Mouse (Mus musculus) right cerebral cortex, postnatal 36 days (tissue): ENCODE measurements around the gene H1foo.

ENCODE experiments used
- DNase-seq, 2 experiments: peaks; one replicate each; pipeline ENCODE4 v3.0.0; 2022; ENCODE audit warnings: low spot score in 2 of 2, mixed read lengths in 1 of 2

The H1foo gene

DNA sequence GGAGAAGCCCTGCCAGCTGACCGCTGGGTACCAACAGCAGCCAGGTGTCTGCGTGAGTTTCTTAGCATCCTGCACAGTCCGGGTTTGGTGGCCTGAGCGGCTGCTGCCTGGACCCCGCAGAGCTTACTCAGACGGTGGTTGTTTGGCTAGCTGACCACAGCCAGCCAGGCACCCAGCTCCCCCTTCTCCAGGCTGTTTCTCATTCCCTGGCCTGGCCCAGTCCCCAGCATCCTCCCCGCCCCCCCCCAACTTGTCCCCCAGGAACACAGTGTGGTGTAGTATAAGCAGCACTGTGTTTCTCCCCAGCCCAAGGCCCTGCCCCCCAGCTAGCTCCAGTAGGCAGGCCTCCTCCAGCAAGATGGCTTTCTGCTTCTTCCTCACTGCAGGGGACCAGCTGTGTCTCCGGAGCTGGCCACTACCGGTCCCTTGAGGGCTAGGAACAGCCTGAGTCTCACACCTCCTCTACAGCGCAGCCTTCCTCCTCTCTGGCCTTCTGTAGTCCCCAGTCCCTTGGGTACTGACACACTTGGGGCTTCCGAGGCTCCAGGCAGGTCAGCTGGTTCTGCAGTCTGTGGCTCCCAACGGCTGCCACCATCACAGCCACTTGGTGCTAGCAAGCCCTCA lies 41.8 kb downstream of the H1foo start:
- DNase-seq, result no peak

DNA sequence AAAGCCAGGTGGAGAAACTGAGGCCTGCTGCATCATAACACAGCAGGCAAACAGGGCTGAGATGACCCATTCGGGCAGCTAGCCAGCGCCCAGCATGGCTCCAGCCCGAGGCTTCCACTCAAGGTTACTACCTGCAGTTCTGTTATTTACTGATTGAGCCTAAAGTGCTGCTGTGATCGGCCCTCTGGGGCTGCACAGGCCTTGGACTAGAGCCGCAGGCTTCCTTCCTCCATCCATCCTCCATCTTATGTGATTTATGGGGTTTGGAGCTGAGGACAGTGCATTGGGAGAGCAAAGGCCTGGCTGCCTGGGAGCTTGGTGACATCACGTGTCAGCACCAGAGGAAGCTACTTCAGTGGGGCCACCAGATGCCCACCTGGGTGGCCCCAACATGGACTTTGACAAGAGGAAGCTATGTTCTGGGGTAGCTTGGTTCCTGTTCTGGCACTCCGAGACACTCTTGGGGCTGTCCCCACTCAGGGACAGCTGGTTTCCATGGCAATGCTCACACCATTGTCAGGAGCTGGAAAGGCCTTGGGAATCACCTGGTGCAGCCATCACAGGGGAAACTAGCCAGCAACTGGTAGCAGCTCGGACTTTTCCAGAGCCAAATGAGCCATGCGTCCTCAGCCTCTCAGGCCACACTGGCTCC lies 42.5 kb downstream of the H1foo start:
- no peak for DNase-seq

DNA sequence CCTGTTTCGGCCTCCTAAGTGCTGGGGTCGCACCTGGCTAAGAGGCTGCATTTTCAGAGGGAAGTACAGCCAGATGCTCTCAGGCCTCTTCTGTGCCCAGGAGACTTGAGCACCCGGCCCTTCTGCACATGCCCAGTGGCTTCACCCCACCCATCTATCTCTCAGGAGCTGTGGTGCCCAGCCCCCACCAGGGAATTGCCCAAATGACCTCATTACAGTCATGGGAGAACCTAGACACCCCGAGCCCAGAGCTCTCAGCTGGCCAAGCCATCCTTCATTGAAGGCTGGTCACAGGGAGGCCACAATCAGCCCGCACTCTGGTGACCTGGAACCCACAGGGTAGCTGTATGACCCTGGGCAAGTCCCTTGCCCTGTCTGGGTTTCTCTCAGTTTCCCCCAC lies 44.3 kb downstream of the H1foo start:
- DNase-seq, result no peak

DNA sequence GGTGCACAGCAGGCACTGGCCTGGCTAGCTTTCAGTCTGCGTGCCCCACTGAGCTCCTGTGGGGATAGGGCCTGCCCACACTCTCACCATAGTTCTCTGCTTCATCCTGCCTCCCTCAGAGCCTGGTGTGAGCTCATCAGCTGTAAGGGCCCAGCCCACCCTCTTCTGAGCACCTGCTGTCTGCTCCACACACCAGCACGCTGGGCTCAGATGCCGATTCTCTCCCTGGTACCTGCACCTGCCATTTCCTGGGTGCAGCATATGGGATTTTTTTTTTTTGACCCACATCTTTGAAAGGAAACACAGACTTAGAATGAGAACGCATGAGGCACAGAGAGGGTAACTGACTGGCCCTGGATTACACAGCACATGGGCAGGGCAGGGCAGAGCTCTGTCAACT lies 44.9 kb downstream of the H1foo start:
- peak; percentile 64 to 70 for DNase-seq

DNA sequence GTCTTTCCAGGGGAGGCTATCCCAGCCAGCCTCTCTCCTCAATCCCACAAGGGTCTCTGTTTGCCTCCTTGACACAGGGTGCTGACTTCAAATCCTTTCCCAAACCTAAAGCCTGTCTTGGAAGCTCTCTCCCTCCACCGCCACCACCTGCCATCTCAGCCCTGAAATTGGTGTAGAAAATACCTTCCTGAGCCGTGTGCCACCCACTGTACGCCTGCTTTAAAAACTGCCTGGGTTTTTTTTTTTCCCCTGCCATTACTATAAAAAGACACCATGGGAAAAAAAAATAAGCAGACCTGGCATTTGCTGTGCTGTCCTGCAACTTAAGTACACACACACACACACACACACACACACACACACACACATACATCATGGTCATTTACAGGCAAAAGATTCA lies 45.3 kb downstream of the H1foo start:
- peak in 1 of 2 experiments; percentile 51 for DNase-seq

DNA sequence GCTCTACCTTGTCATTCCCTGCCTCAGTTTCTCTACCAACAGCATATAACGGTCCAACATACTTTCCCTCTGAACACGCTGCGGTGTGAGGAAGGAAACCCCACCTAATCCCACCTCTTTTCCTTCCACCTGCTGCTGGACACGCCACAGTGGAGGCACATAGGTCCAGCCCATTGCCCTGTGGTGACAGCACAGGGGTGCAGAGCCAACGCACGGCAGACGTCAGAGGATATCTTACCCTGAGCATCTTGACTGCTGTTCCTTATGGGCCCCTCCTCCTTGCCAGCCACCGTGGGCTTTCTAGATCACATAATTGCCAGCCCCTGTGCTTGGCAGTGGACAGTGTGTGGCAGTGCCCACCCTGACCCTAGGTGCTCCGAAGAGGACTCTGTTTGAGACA lies 45.7 kb downstream of the H1foo start:
- no peak for DNase-seq

DNA sequence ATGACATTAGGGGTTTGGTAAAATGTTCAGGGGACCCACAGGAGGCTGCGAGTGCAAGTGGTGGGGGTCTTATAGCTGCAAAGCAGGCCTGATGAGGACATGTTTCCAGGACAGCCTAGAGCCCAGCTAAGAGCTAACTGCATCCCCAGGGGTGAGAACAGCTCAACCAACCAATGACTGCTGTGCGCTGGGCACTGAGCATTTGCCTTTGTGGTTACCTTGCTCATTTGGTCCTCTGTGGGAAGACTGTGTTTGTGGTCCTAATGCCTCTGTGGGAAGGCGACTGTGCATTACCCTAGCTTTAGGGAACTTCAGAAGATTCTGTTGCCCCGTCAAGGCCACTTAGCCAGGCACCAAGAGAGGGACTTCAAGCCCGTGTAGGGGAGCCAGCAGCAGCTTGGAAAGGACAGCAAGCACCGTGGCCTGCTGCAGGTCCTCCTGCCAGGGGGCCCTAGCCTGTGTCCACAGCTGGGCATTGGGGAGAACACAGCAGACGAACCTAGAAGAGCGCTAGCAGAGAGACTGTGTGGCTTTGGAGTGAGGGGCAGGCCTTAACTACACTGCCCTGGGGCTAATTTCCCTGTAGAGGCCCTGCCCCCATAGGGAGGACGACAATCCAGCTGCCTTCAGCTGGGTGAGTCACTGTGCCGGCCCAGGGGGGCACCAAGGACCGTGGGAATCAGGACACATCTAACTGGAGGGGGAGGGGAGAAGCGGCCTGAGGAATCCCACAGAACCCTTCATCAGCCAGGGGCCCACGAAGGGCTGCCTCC lies 46.6 kb downstream of the H1foo start:
- DNase-seq, result no peak

DNA sequence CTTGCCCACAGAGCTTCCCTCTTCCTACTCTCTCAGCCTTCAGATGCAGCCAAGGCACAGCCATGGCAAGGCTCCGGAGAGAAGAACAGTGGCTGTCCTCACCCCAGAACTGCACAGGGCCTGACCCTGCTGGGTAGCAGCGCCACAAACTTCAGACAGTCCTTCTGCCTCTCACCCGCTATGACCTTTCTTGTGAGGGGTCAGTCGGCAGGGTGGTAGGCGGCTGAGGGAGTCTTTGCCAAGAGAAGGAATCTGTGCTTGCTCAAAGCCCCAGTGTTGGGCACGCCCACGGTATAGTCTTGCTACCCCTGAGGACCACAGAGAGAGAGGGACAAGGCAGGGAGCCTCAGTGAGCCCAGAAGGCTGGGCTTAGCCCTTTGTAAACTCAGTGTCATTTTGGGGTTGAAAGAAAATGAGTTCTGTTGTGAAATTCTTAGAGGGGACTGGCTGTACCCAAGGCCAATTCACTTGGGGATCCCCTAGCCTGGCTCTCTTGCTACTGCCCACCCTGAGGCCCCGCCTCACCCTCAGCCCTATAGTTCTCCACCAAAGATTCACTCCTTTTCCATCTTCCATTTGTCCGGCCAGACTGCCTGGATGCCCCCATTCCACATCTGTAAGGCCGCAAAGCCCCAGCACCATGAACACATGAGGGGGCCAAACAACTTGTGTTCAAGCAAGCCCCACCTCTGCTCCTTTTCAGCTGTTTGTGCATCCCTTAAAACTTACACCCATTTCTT lies 47.3 kb downstream of the H1foo start:
- no peak for DNase-seq

DNA sequence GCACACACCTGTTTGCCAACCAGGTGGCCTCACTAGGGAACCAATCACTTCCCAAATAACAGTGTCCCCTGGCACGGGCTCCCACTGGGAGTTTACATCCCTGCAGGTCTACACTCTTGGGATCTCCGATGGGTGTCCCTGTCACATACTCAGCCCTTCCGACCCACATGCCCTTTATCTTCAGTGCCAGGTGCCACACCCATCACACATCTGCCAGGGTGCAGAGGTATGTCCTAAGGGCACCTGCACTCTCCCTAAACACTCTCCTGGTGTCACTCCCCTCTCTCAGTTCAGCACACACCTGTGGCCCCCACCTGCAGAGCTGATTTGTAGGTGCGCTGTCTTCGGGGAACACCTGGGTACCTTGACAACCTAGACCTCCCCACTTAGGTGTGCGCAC lies 48.2 kb downstream of the H1foo start:
- DNase-seq, result no peak

DNA sequence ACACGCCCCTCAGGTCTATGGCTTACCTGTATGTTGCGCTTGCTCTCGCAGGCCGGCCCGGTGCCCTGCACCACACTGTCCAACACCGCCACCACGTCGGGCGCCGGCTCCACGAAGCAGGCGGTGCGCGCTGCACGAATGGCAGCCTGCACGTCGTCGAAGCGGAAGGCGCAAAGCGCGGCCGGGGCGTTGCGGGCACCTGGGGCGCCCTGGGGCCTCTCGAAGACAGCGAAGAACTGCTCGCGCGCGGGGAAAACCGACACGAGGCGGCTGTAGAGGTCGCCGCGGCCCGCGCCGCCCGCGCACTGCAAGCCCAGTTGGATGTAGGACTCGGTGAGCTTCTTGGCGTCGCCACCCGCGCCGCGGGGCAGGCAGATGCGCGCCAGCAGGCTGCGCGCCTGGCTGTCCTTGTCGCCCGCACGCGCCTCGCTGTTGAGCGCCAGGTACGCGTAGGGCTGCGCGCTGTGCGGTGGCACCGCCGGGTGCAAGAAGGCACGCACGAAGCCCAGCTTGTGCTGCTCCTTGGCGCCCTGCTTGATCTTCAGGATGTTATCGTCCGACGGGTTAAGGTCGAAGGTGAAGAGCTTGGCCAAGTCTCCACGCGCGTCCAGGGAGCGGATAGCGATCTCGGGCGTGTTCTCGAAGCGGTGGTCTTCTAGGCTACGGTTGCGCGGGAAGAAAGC lies 48.9 kb downstream of the H1foo start:
- no peak for DNase-seq

DNA sequence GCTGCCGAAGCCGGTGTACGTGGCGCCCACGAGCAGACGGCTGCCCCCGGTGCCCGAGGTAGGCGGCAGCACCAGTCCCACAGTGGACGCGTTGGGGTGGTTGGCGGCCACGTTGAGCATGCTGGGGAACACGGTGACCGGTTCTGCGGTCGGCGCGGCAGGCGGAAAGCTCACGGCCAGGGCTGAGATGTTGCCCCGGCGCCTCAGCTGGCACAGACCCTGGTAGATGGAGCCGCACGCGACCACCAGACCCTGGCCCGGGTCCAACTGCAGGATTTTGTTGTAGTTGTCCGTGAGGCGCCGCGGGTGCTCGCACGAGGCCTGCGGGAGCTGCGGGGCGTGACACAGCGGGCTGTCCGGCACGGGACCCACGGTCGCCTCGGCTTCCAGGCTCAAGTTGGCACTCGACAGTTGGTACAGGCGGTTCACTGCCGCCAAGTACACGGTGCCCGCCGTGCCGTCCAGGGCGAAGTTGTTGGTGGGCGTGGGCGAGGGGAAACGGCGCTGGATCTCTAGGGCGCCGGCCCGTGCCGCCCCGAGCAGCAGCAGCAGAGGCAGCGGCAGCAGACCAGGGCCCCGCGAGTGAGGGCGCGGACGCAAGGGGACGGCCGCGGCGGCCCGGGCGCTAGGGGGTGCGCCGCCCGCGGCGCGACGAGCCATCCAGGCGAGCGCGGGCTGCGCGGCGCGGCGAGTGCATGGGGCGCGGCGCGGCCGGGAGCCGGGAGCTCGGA lies 49.6 kb downstream of the H1foo start:
- no peak for DNase-seq

DNA sequence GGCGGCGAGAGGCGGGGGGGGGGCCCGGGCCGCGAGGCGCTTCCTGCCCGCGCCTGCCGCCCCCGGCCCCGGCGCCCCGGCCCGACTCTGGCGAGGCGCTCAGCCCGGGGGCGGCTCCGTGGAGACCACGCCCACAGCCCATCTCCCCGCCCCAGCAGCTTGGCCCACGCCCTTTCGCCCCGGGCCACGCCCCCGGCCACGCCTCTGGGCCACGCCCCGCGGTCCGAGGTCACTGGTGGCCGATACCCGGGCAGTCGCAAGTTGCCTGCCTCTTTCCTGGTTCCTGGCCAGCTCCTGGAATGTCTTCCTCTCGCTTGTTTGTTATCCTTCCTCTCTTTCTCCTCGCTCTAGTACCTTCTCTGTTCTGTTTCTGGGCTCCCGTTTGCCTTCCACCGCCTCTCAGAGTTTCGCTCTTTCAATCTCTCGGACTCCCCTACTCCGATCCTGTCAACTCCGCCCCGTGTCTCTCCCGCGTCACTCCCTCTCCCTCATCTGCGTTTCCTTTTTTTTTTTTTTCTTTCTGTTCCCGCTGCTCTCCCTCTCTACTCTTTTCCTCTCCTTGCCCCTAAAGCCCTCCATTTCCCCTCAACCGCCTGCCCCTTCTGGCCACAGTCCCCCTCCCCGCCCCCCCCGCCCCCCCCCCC lies 50.3 kb downstream of the H1foo start, which contains the start of gene Plxnd1:
TSS of gene Plxnd1 (minus strand) at position 129 of the 644 bp plus-strand sequence.
- peak; percentile 67 to 71 for DNase-seq

DNA sequence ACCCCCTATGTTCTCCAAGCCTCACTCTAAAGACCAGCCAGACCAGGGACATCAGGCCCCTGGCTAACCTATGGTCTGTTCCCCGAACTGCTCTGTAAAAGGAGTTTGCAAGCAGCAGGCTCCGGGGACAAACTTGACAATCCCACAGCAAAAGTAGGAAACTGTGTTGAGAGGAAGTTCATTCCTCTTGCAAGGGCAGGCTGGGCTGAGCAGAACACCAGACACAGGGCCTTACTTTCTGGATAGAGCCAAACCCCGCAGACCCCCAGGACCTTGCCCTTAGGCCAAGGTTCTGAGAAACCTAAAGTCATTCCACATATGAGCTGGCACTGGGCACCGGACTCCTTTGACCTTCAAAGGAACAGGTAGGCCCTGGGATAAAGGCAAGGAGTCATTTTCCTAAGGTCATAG lies 50.8 kb downstream of the H1foo start:
- no peak for DNase-seq

DNA sequence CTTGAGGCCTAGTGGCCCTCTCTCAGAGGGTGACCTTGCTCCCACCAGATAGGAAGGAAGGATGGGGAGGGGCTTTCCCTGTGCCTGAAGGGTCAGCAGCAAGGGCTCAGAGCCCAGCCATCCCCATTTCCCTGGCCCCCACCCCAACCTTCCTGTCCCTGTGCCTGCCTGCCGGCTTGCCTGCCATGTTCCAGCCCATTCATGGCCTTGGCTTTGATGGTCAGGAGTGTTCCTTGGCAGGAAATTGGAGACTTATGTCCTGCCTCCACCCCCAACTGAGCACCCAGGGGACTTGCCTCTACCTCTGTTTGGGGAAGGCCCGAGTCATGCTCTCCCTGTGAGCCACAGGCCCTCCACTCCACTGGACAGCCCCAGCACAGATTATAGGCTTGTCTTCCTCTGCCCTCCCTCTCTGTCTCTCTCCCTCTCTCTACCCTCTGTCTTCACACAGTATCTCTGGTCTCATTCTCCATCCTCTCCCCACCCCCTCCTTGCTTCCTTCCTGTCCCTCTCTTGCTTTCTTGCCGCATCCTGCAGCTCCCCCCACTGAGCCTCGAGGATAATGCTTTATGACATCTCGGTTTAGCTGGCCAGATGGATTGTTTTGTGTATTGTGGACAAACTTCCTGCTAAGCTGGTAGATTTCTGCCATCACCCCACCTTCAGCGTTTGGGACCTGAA lies 51.6 kb downstream of the H1foo start:
- no peak for DNase-seq

DNA sequence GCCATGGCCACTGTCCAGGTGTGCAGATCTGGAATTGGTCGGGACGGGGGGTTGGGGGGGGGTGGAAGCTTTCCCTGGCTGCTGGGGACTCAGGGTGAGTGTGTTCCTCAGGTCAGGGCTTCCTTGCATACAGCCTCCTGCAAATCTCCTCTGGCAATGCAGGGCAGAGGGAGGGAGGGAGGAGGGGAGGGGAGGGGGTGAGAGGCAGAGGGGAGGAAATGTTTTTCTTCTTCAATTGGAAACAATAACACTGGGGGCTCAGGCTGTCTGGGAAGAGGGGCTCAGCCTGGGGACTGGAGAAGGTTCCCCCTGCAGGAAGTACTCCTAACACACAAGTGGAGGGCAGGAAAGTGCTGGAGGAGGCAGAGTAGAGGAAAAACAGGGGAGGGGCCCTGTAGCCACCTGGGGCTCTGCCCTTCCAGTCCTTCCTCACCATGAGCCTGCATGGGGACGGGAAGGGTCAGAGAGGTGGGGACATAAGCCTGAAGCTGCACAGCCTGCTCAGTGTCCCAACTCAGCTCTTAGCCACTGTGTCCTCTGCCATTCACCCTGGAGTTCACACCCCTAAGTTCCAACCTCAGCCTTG lies 53.1 kb downstream of the H1foo start:
- DNase-seq, result no peak

DNA sequence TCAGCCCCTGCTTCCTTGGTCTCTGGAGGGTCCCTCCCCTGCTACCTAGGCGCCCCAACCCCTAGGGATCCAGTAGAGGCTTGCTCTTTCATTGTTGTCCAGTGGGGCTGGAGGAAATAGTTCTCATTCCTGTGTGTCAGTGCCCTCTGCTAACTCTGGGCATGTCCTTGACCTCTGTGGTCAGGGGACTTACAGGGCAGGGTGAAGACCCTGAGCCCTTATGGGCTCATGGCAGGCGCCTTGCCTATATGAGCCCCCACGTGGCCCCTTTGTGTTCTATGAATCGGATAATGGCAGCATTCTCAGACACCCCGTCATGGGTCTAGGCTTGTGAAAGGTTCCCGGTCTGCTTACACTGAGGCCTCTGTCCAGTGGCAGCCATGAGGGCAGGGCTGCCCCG lies 54.0 kb downstream of the H1foo start:
- DNase-seq, result no peak

DNA sequence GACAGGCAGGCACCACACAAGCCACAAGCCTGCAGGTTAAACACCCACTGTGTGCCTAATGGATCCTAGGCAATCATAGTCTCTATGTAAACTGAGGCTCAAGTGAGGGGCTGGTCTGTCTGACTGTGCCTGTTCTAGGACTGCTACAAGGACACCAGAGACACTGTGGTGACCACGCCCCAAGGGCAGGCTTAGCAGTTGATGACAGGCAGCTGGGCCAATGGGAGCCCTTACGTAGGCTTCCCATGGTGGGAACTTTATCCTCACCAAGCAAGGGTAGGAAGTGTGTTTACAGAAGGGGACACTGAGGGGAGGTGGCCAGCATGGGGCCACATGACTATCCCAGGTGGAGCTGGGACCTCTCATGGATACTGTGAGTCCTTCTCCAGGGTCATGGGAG lies 54.5 kb downstream of the H1foo start:
- no peak for DNase-seq
